Mouse (Mus musculus) MEL (cell line): ENCODE data around the gene Tmtc4.

Experiments used
- CTCF ChIP-seq, 3 experiments: IDR thresholded peaks in 2 of 3; conservative IDR thresholded peaks in 1 of 3; 2 replicates each; pipeline ENCODE4 v1.5.1; 2011 to 2012; ENCODE audit warnings: low read length in 3 of 3, low read depth in 2 of 3, mild to moderate bottlenecking in 2 of 3, improper control_type of control experiment in 1 of 3, inconsistent platforms in 1 of 3, mixed read lengths in 1 of 3, moderate library complexity in 1 of 3; ENCODE audit not compliant: control insufficient read depth in 1 of 3, insufficient read depth in 1 of 3, poor library complexity in 1 of 3, severe bottlenecking in 1 of 3
- E2F4 ChIP-seq: IDR thresholded peaks from 2 replicates; pipeline ENCODE4 v1.6.1; 2011; ENCODE audit warnings: low read depth, low read length, improper control_type of control experiment, borderline replicate concordance
- POLR2A ChIP-seq, 2 experiments: IDR thresholded peaks; 2 replicates each; pipeline ENCODE4 v1.6.1; 2011 to 2012; ENCODE audit warnings: low read length in 2 of 2, mild to moderate bottlenecking in 2 of 2, control low read depth in 1 of 2, improper control_type of control experiment in 1 of 2, low read depth in 1 of 2, moderate library complexity in 1 of 2; ENCODE audit not compliant: control insufficient read depth in 1 of 2, insufficient read depth in 1 of 2, poor library complexity in 1 of 2
- ZMIZ1 ChIP-seq: IDR thresholded peaks from 2 replicates; pipeline ENCODE4 v1.6.1; 2012; ENCODE audit warnings: low read depth, mild to moderate bottlenecking, inconsistent platforms, low read length, improper control_type of control experiment, moderate library complexity

- TF ChIP-seq CTCF (IDR thresholded peaks at IDR 0.05 in 2 of 3, conservative IDR thresholded peaks at IDR 0.05 in 1 of 3; ENCODE audit: control insufficient read depth in 1 of 3, insufficient read depth in 1 of 3, low read depth in 2 of 3, low read length in 3 of 3, poor library complexity in 1 of 3, severe bottlenecking in 1 of 3) (no peak), ZMIZ1 (no peak), E2F4 (no peak), POLR2A (IDR thresholded peaks at IDR 0.05; ENCODE audit: control insufficient read depth in 1 of 2, insufficient read depth in 1 of 2, low read depth in 1 of 2, low read length in 2 of 2, poor library complexity in 1 of 2) (no peak)
Observed at GRCm38 (mm10) chr14:122882201-122882639, 101.6 kb downstream of the Tmtc4 start.
